Mouse (Mus musculus) kidney, postnatal 0 days (tissue): ENCODE measurements at regions not wholly inside any gene's neighbourhood (a gene's known extent, or its start where the extent isn't known, plus 50 kb on each side); places are given as distances from the start of the nearest gene placed in this dataset.

ENCODE experiments used
- ATAC-seq: fragments of 200-750 bp; cut with Nextera tagmentation; replicated peaks from 2 replicates; pipeline ENCODE4 v1.8.0; 2017; ENCODE audit warnings: low read depth, moderate number of reproducible peaks, moderate TSS enrichment, moderate library complexity; ENCODE audit not compliant: low FRiP score
- DNase-seq: peaks from one replicate; pipeline ENCODE4 v3.0.0-alpha.2; 2016; ENCODE audit warnings: low spot score
- H3K27ac ChIP-seq: fragments of 300-500 bp; sonication (generic); 2 replicates; pipeline ENCODE4 v1.5.1; 2014; ENCODE audit warnings: mild to moderate bottlenecking
- H3K27me3 ChIP-seq: fragments of 300-500 bp; sonication (generic); 2 replicates; pipeline ENCODE4 v1.6.1; 2014; ENCODE audit warnings: low read length, mixed read lengths; ENCODE audit not compliant: insufficient read depth
- H3K36me3 ChIP-seq: fragments of 300-500 bp; sonication (generic); 2 replicates; pipeline ENCODE4 v1.6.1; 2014; ENCODE audit warnings: low read length, mixed read lengths; ENCODE audit not compliant: insufficient read depth
- H3K4me1 ChIP-seq: fragments of 300-500 bp; sonication (generic); replicated peaks from 2 replicates; pipeline ENCODE4 v1.6.1; 2014; ENCODE audit warnings: antibody characterized with exemption, low read length, mixed read lengths; ENCODE audit not compliant: insufficient read depth
- H3K4me2 ChIP-seq: fragments of 300-500 bp; sonication (generic); 2 replicates; pipeline ENCODE4 v1.6.1; 2014; ENCODE audit warnings: mild to moderate bottlenecking, low read length, moderate library complexity, mixed read lengths
- H3K4me3 ChIP-seq: fragments of 300-500 bp; sonication (generic); replicated peaks from 2 replicates; pipeline ENCODE4 v1.5.1; 2014; ENCODE audit warnings: low read depth, low read length
- H3K9ac ChIP-seq: fragments of 300-500 bp; sonication (generic); 2 replicates; pipeline ENCODE4 v1.6.1; 2014; ENCODE audit warnings: low read depth, low read length
- H3K9me3 ChIP-seq: fragments of 300-500 bp; sonication (generic); replicated peaks from 2 replicates; pipeline ENCODE4 v1.6.1; 2016; ENCODE audit warnings: low read length, inconsistent platforms, mixed read lengths
- CTCF ChIP-seq: IDR thresholded peaks from 2 replicates; pipeline ENCODE4 v1.5.1; 2016; ENCODE audit warnings: antibody characterized with exemption, low read depth, mild to moderate bottlenecking, moderate library complexity
- WGBS: fragments of 180-500 bp; shearing (Covaris S2); extraction: QIAGEN DNeasy Blood & Tissue Kit; methylation state at CpG from one replicate; pipeline ENCODE4 v1.1.7; 2014; 5-methylcytosine and 5-hydroxymethylcytosine counted together

GRCm38 (mm10) chr17:83158053-83158452 is 57.0 kb upstream of the Pkdcc start:
- H3K9ac ChIP-seq: no peak overlapping the region
- ATAC-seq (no peak), DNase-seq (no peak)
- H3K4me1 ChIP-seq: 0 out of 2 replicates have a peak, but pooled peaks cover 4% of the 10 kb centered on the region
- no peak for TF ChIP-seq CTCF
- H3K9me3 ChIP-seq: no peaks in the 10 kb centered on the region
- no peak overlapping the region for H3K27ac ChIP-seq
- no peaks in the 10 kb centered on the region for H3K27me3 ChIP-seq
- no peak overlapping the region for H3K4me3 ChIP-seq
- no peaks in the 10 kb centered on the region for H3K36me3 ChIP-seq
- no peak overlapping the region for H3K4me2 ChIP-seq
- WGBS: 80% methylated on average over 6 of the region's 6 CpGs

GRCm38 (mm10) chr17:83158652-83159051 is 56.4 kb upstream of the Pkdcc start:
- H3K27ac ChIP-seq: no peak overlapping the region
- H3K4me1 ChIP-seq: 0 out of 2 replicates have a peak, but pooled peaks cover 4% of the 10 kb centered on the region
- no peak for DNase-seq
- no peaks in the 10 kb centered on the region for H3K36me3 ChIP-seq
- no peak for TF ChIP-seq CTCF
- no peak overlapping the region for H3K4me3 ChIP-seq
- WGBS: 81% methylated on average over 10 of the region's 10 CpGs
- no peak for ATAC-seq
- no peak overlapping the region for H3K4me2 ChIP-seq
- no peaks in the 10 kb centered on the region for H3K27me3 ChIP-seq
- no peaks in the 10 kb centered on the region for H3K9me3 ChIP-seq
- H3K9ac ChIP-seq: no peak overlapping the region

GRCm38 (mm10) chr17:83159634-83160033 is 55.5 kb upstream of the Pkdcc start:
- TF ChIP-seq CTCF: no peak
- Histone ChIP-seq H3K27ac (no peak overlapping the region), H3K4me2 (no peak overlapping the region), H3K4me1 (peaks cover 4% of the 10 kb centered on the region; the same call in 1 of the 2 replicates), H3K9me3 (no peaks in the 10 kb centered on the region), H3K27me3 (no peaks in the 10 kb centered on the region), H3K9ac (no peak overlapping the region), H3K4me3 (no peak overlapping the region), H3K36me3 (no peaks in the 10 kb centered on the region)
- DNase-seq (no peak), ATAC-seq (no peak)
- 87% methylated on average over 4 of the region's 4 CpGs for WGBS

- Histone ChIP-seq H3K4me1 (peaks cover 6% of the 10 kb centered on the region; the same call in 1 of the 2 replicates), H3K4me3 (no peak overlapping the region), H3K36me3 (no peaks in the 10 kb centered on the region), H3K27me3 (no peaks in the 10 kb centered on the region), H3K27ac (no peak overlapping the region), H3K4me2 (no peak overlapping the region), H3K9me3 (no peaks in the 10 kb centered on the region), H3K9ac (no peak overlapping the region)
- ATAC-seq (no peak), DNase-seq (no peak)
- TF ChIP-seq CTCF: no peak
- WGBS: 88% methylated on average over 4 of the region's 4 CpGs
Measured at GRCm38 (mm10) chr17:83160296-83160695, 54.8 kb upstream of the Pkdcc start.

- Histone ChIP-seq H3K9ac (no peak overlapping the region), H3K4me2 (no peak overlapping the region), H3K4me3 (no peak overlapping the region), H3K9me3 (no peaks in the 10 kb centered on the region), H3K4me1 (peaks cover 15% of the 10 kb centered on the region), H3K27ac (no peak overlapping the region), H3K36me3 (no peaks in the 10 kb centered on the region), H3K27me3 (no peaks in the 10 kb centered on the region)
- 71% methylated on average over 2 of the region's 2 CpGs for WGBS
- TF ChIP-seq CTCF: no peak
- DNase-seq: no peak
- no peak for ATAC-seq
Measured at GRCm38 (mm10) chr17:83161731-83162130, 53.4 kb upstream of the Pkdcc start.

- 59% methylated on average over 9 of the region's 9 CpGs for WGBS
- ATAC-seq: no peak
Measured at GRCm38 (mm10) chr17:83163952-83164560, 51.0 kb upstream of the Pkdcc start.

GRCm38 (mm10) chr17:83164728-83165127 is 50.4 kb upstream of the Pkdcc start:
- DNase-seq (peak; percentile 57), ATAC-seq (no peak)
- no peak overlapping the region for H3K9ac ChIP-seq
- no peaks in the 10 kb centered on the region for H3K27me3 ChIP-seq
- TF ChIP-seq CTCF: no peak
- H3K4me3 ChIP-seq: no peak overlapping the region
- no peak overlapping the region for H3K4me2 ChIP-seq
- peaks cover 17% of the 10 kb centered on the region for H3K4me1 ChIP-seq
- no peaks in the 10 kb centered on the region for H3K9me3 ChIP-seq
- no peak overlapping the region for H3K27ac ChIP-seq
- WGBS: 22% methylated on average over 4 of the region's 4 CpGs
- H3K36me3 ChIP-seq: no peaks in the 10 kb centered on the region

More at GRCm38 (mm10) chr17:83163952-83164560, 51.0 kb upstream of the Pkdcc start:
- Histone ChIP-seq H3K27ac (no peak overlapping the region), H3K4me1 (peaks cover 17% of the 10 kb centered on the region), H3K4me2 (no peak overlapping the region), H3K4me3 (no peak overlapping the region), H3K9me3 (no peaks in the 10 kb centered on the region), H3K36me3 (no peaks in the 10 kb centered on the region), H3K27me3 (no peaks in the 10 kb centered on the region), H3K9ac (no peak overlapping the region)
- DNase-seq: peak; percentile 45
- TF ChIP-seq CTCF: no peak
